Mouse (Mus musculus) small intestine, adult 2 months (tissue): Measurements from ENCODE around the gene Zfp423. TPM values are rescaled to one million over a fixed set of nuclear protein-coding genes. Genes with fewer than 3 reads are reported as not detected.
A peak's percentile ranks its signal among the peaks of the same experiment; 100 is the strongest.

Experiments
- H3K27ac ChIP-seq: fragments of 200-500 bp; 2 replicates; pipeline ENCODE4 v1.5.1; 2012; ENCODE audit warnings: low read depth, low read length, control low read depth, inconsistent platforms; ENCODE audit not compliant: insufficient read depth
- H3K27me3 ChIP-seq: fragments of 200-500 bp; 2 replicates; pipeline ENCODE4 v1.6.1; 2012; ENCODE audit warnings: mild to moderate bottlenecking, moderate library complexity, low read length, inconsistent platforms; ENCODE audit not compliant: control insufficient read depth, insufficient read depth
- H3K36me3 ChIP-seq: fragments of 200-500 bp; 2 replicates; pipeline ENCODE4 v1.6.1; 2012; ENCODE audit warnings: mild to moderate bottlenecking, low read length, control low read depth, inconsistent platforms; ENCODE audit not compliant: control insufficient read depth, insufficient read depth
- H3K4me1 ChIP-seq: fragments of 200-500 bp; 2 replicates; pipeline ENCODE4 v1.6.1; 2012; ENCODE audit warnings: low read length, inconsistent platforms, mixed read lengths; ENCODE audit not compliant: control insufficient read depth, insufficient read depth, insufficient read length
- H3K4me3 ChIP-seq: fragments of 200-500 bp; 2 replicates; pipeline ENCODE4 v1.5.1; 2012; ENCODE audit warnings: low read depth, mild to moderate bottlenecking, control low read depth, inconsistent platforms, low read length, moderate library complexity
- CTCF ChIP-seq: fragments of 200-500 bp; IDR thresholded peaks from 2 replicates; pipeline ENCODE4 v1.5.1; 2012; ENCODE audit warnings: low read depth, mild to moderate bottlenecking, control low read depth, inconsistent platforms, low read length, moderate library complexity, mixed read lengths; ENCODE audit not compliant: insufficient replicate concordance, insufficient read length; ENCODE audit errors: extremely low read depth
- POLR2A ChIP-seq: fragments of 200-500 bp; IDR thresholded peaks from 2 replicates; pipeline ENCODE4 v1.6.1; 2012; ENCODE audit warnings: low read depth, mild to moderate bottlenecking, control low read depth, inconsistent platforms, low read length, moderate library complexity
- WGBS: fragments of 180-500 bp; shearing (Covaris S2); methylation state at CpG from one replicate; pipeline ENCODE4 v1.1.7; 2018; 5-methylcytosine and 5-hydroxymethylcytosine counted together
- polyA plus RNA-seq: library from polyadenylated mRNA; depleted of rRNA; stranded (reverse); fragments of >200 nt; gene quantifications from 2 replicates; pipeline ENCODE4 v1.2.3, GENCODE M21; 2012

Zfp423 gene
- polyA plus RNA-seq, 1 experiment, result 2.3 TPM

DNA sequence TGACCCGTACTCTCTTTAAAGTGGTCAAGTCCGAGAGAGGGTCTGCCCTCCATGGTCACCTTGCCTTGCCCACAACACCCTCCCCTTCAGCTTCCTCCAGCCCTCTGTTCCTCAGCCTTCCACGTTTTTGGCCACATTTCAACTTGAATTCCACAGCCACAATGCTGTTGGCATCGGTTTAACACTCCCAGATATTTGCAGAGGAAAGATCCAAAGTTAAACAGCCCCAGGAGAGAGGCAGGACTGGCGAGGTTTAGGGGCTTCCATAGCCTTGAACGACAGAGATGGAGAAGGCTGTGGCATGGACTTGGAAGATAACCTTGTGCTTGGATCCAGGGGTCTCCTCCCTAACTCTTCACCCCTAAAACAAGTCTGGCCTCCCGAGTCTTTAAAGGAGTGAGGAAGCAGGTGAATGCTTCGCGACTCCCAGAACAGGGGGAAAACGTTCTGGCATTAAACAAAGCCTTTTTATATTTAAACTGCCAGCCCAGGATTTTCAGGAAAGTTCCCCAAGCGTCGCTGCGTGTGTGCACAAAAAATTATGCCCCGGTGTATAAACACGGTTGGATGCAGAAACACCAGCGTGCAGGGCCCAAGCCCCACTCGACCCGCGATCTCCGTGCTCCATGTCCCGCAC lies 14.8 kb upstream of the Zfp423 start:
- Histone ChIP-seq H3K27ac (no peak overlapping the region), H3K4me1 (no peaks in the 10 kb centered on the region), H3K27me3 (peaks cover 6% of the 10 kb centered on the region; the same call in 1 of the 2 replicates), H3K36me3 (no peaks in the 10 kb centered on the region), H3K4me3 (no peak overlapping the region)
- no peak for TF ChIP-seq POLR2A
- no peak for TF ChIP-seq CTCF
- WGBS, result 14% methylated on average over 21 of the region's 21 CpGs

DNA sequence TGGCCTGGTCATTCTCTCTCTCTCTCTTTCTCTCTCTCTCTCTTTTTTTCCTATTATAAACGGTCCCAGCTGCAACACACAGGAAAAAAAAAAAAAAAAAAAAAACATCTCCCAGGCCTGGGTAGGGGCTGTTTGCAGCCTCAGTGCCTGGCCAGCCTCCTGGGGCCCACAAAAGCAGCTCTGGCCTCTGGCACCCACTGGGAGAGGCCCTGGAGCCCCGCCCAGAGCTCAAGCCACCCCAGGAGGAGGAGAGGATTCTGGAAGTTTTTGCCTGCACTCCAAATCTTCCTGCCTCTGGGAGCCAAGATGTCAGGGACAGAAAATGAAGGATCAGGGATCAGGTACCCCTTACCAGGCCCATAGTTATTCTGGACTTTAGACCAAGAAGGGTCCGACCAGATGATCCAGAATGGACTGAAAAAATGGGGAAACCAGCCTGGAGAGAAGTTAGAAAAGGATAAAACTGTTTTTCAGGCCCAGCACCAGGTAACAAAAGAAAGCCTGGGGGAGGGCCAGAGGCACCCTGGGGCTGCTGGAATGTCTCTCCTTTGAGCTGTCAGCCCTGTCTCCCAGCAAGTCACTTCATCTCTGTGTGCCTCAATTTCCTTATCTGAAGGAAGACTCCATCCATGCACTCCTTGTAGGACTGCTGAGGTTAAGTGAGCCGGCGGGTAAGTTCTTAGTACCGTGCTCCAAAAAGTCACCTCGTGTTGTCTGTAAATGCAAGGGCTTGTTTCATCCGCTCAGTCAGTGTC lies 8.6 kb upstream of the Zfp423 start:
- no peak for TF ChIP-seq CTCF
- TF ChIP-seq POLR2A, result no peak
- Histone ChIP-seq H3K4me3 (no peak overlapping the region), H3K27me3 (0 out of 2 replicates have a peak, but pooled peaks cover 2% of the 10 kb centered on the region), H3K27ac (no peak overlapping the region), H3K36me3 (no peaks in the 10 kb centered on the region), H3K4me1 (no peaks in the 10 kb centered on the region)
- 66% methylated on average over 8 of the region's 8 CpGs for WGBS

DNA sequence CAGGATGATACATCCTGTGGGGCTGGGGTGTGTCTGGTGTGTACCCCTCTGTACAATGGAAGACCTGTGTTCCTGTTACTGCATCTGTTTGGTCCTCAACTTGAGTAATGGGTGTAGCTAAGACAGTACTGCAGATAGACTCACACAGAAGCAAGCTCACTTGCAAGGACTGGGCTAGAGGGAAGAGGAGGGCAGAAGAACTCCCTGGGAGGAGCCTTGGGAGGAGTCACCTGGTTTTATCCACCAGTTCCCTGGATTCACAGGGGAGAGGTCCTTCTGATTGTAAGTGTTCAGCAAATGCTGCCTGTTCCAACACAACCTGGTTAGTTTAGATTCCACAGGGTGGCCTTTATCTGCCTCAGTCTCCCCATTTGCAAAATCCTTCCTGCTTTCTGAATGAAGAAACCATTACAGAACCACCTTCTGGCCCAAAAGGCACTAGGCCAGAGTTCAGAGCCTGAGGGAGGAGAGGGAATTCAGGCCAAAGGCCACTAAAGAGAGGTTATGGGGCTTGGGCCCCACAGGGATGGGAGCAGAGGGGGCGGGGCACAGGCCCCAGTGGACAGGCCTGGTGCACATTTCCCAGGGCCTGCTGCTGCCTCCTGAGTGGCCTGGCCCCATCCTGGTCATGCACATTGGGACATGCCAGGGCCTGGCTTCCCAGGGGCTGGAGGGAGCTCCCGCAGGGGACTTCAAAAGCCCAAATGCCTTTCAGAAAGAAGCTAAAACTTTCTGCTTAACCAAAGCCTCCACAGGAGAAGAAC lies 7.8 kb upstream of the Zfp423 start:
- H3K27me3 ChIP-seq, result peaks cover 9% of the 10 kb centered on the region
- TF ChIP-seq POLR2A (no peak), CTCF (no peak)
- WGBS, result 61% methylated on average over 2 of the region's 2 CpGs
- H3K36me3 ChIP-seq, result no peaks in the 10 kb centered on the region
- H3K4me1 ChIP-seq, result no peaks in the 10 kb centered on the region
- H3K27ac ChIP-seq, result no peak overlapping the region
- H3K4me3 ChIP-seq, result no peak overlapping the region

DNA sequence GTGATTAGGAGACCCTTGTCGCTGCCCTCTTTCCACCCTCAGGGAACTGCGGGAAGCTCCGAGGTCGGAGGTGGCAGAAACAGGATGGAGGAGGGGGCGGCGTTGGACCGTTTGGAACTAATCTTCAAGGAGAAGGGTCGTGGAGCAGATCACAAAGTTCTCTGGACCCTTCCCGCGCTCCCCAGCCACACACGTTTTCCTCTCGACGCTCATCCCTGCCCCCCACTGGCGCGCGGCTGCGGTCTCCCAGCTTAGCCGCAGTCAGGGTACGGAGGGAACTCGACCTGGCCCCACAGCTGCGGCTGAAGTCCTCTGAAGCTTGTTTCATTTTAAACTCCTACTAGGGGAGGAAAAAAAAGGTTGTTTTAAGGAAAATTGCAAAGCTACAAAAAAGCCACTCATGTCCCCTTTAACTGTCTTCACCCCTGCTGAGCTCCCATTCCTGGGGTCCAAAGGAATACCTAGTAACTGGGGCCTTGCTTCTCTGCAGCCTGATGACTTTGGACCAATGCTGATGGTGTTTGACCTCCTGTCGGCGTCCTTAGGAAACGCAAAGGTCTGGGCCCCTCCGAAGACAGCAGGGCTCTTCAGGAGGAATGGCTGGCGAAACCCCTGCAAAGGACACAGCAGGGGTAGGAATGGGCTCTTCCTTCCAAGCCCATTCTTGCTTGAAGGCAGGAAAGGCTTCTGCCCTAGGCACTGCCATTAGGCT lies 3.3 kb upstream of the Zfp423 start:
- no peak overlapping the region for H3K27ac ChIP-seq
- peaks cover 49% of the 10 kb centered on the region for H3K27me3 ChIP-seq
- TF ChIP-seq POLR2A, result no peak
- TF ChIP-seq CTCF, result no peak
- H3K4me1 ChIP-seq, result no peaks in the 10 kb centered on the region; the same call in 1 of the 2 replicates
- no peaks in the 10 kb centered on the region for H3K36me3 ChIP-seq
- 11% methylated on average over 26 of the region's 26 CpGs for WGBS
- H3K4me3 ChIP-seq, result no peak overlapping the region

DNA sequence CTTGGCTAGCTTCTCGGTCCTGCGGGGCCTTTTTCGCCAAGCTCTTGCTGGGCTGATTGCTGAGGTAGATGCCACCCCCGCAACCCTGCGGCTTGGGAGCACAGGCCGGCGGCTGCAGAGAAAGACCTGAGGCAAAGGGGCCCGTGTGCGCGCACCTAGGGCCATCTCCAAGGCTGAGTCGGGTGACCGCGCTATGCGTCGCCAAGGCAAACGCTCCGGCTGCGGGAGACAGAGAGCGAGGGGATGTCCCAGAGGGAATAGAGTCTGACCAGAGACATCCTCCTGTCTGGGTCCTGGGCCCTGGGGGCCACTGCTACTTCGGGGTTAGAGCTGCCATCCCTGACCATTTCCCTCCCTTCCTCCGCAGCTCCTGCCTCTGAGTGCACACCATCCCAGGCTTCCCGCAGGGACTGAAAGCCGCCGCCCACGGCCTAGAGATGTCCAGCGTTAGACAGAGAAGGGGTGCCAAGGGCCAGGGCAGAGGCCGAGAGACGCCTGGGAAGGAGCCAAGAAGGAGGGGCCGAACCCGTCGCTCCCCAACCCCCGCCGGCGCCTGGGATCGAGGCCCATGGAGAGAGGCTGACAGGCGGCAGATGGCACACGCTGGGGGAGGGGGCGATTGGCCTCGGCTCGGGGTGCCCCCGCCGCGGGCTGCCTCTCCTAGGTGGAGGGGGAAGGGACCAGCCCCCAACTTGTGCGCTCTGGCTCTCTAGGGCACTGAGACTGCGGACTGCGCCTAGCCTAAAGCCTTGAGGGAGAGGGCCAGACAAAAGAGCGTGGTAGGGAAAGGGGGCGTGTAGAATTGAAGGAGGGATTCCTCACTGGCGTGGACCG lies 2.5 kb upstream of the Zfp423 start:
- WGBS, result 2% methylated on average over 50 of the region's 50 CpGs
- TF ChIP-seq CTCF, result no peak
- no peak for TF ChIP-seq POLR2A
- H3K4me3 ChIP-seq, result peak overlapping the region; percentile 17; the same call in 1 of the 2 replicates

DNA sequence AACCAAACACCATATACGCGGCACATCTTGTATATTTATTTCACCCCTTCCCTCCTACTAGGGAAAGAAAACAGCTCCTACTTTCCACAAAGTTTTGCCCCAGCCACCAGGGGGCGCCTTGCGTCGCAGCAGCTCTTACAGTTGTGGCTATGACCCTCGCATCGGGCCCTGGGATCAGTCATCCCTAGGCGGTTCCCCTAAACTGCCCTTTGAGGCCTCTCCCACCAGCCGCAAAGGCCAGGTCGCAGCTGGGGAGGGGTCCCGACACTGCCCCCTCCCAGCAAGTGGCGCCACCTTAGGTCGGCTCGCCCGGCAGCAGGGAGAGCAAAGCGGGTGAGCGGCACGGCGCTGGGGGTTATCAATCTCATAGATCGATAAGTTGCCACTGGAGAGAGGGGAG lies 1.7 kb upstream of the Zfp423 start:
- H3K4me3 ChIP-seq, result no peak overlapping the region

More for the DNA sequence above, 2.5 kb upstream of the Zfp423 start:
- Histone ChIP-seq H3K36me3 (no peaks in the 10 kb centered on the region), H3K4me1 (no peaks in the 10 kb centered on the region; the same call in 1 of the 2 replicates), H3K27ac (no peak overlapping the region), H3K27me3 (peaks cover 56% of the 10 kb centered on the region)

More for the DNA sequence above, 1.7 kb upstream of the Zfp423 start:
- Histone ChIP-seq H3K36me3 (no peaks in the 10 kb centered on the region), H3K27ac (no peak overlapping the region), H3K27me3 (peaks cover 62% of the 10 kb centered on the region), H3K4me1 (no peaks in the 10 kb centered on the region; the same call in 1 of the 2 replicates)
- TF ChIP-seq CTCF (peak; percentile 65; the same call in 1 of the 2 replicates), POLR2A (no peak)
- WGBS, result 2% methylated on average over 20 of the region's 20 CpGs
